8 mouse cellular contexts compared by ENCODE assay signal in genomic region chr10:120716391-120716790, GRCm38 (mm10).
DNase-seq lines count a peak whose midpoint lies in the region; ATAC-seq lines count a peak whose summit lies in the region.
"Had no signal": no experiment of that assay in that cellular context is flagged by ENCODE, and none has a peak within 500 bp of the region (broad histone marks: within the 10 kb centered on the region; RNA-seq: fewer than 3 reads in every experiment).

No protein-coding gene starts in this region.

- ATAC-seq in liver, embryonic 11.5 days (replicated peaks; ENCODE audit: low FRiP score), result no peak
- no peak for ATAC-seq in liver, embryonic 12.5 days
- ATAC-seq in intestine, embryonic 16.5 days, result no peak
- ATAC-seq in stomach, embryonic 16.5 days (ENCODE audit: insufficient read depth, low FRiP score), result no peak

- 0 out of 2 replicates have a peak overlapping the region, but pooled peaks have one; percentile 68 for H3K27ac ChIP-seq in liver, embryonic 11.5 days (ENCODE audit: low read depth, low read length)
- no peak overlapping the region for H3K27ac ChIP-seq in liver, embryonic 12.5 days
- H3K27ac ChIP-seq in intestine, embryonic 16.5 days (ENCODE audit: low read length), result peak overlapping the region; percentile 78
- H3K27ac ChIP-seq in stomach, embryonic 16.5 days (ENCODE audit: low read length), result peak overlapping the region; percentile 83

- 71% methylated on average over 6 of the region's 6 CpGs for WGBS in liver, embryonic 11.5 days
- 56% methylated on average over 6 of the region's 6 CpGs for WGBS in liver, embryonic 12.5 days (ENCODE audit: insufficient replicate concordance)
- WGBS in intestine, embryonic 16.5 days, result 71% methylated on average over 6 of the region's 6 CpGs
- 70% methylated on average over 6 of the region's 6 CpGs for WGBS in stomach, embryonic 16.5 days

- H3K4me1 ChIP-seq in liver, embryonic 11.5 days (replicated peaks; ENCODE audit: control insufficient read depth, insufficient read depth, low read length), result peaks cover 3% of the 10 kb centered on the region; the same call in 1 of the 2 replicates
- H3K4me1 ChIP-seq in liver, embryonic 12.5 days, result no peaks in the 10 kb centered on the region
- peaks cover 29% of the 10 kb centered on the region for H3K4me1 ChIP-seq in intestine, embryonic 16.5 days (ENCODE audit: control insufficient read depth, insufficient read depth, low read length)
- H3K4me1 ChIP-seq in stomach, embryonic 16.5 days (ENCODE audit: control insufficient read depth, insufficient read depth, low read length), result peaks cover 24% of the 10 kb centered on the region

- H3K9ac ChIP-seq in liver, embryonic 11.5 days (ENCODE audit: low read depth, low read length), result no peak overlapping the region
- no peak overlapping the region for H3K9ac ChIP-seq in liver, embryonic 12.5 days
- no peak overlapping the region; the same call in 1 of the 2 replicates for H3K9ac ChIP-seq in intestine, embryonic 16.5 days (ENCODE audit: low read depth, low read length)
- peak overlapping the region; percentile 24; the same call in 1 of the 2 replicates for H3K9ac ChIP-seq in stomach, embryonic 16.5 days (ENCODE audit: low read length)

- no peaks in the 10 kb centered on the region for H3K9me3 ChIP-seq in liver, embryonic 11.5 days (ENCODE audit: control insufficient read depth, low read length)
- no peaks in the 10 kb centered on the region for H3K9me3 ChIP-seq in liver, embryonic 12.5 days (replicated peaks)
- no peaks in the 10 kb centered on the region for H3K9me3 ChIP-seq in intestine, embryonic 16.5 days (ENCODE audit: control insufficient read depth, low read length)
- no peaks in the 10 kb centered on the region for H3K9me3 ChIP-seq in stomach, embryonic 16.5 days (replicated peaks; ENCODE audit: control insufficient read depth, low read length)

- no peaks in the 10 kb centered on the region for H3K36me3 ChIP-seq in liver, embryonic 11.5 days (ENCODE audit: control insufficient read depth, insufficient read depth, low read length)
- no peaks in the 10 kb centered on the region for H3K36me3 ChIP-seq in liver, embryonic 12.5 days
- H3K36me3 ChIP-seq in intestine, embryonic 16.5 days (ENCODE audit: control insufficient read depth, insufficient read depth, low read length), result no peaks in the 10 kb centered on the region
- no peaks in the 10 kb centered on the region for H3K36me3 ChIP-seq in stomach, embryonic 16.5 days (ENCODE audit: control insufficient read depth, insufficient read depth, low read length)

- no peak overlapping the region for H3K4me3 ChIP-seq in liver, embryonic 11.5 days (ENCODE audit: low read depth, low read length)
- no peak overlapping the region for H3K4me3 ChIP-seq in liver, embryonic 12.5 days
- no peak overlapping the region for H3K4me3 ChIP-seq in intestine, embryonic 16.5 days (ENCODE audit: low read length)
- H3K4me3 ChIP-seq in stomach, embryonic 16.5 days (replicated peaks; ENCODE audit: low read length), result no peak overlapping the region

- H3K4me2 ChIP-seq in liver, embryonic 11.5 days, result no peak overlapping the region
- H3K4me2 ChIP-seq in liver, embryonic 12.5 days, result no peak overlapping the region
- H3K4me2 ChIP-seq in intestine, embryonic 16.5 days (ENCODE audit: low read depth, low read length), result no peak overlapping the region
- no peak overlapping the region for H3K4me2 ChIP-seq in stomach, embryonic 16.5 days (ENCODE audit: low read depth, low read length)

- no peak for DNase-seq in liver, embryonic 11.5 days (ENCODE audit: low spot score)
- peak; percentile 61 for DNase-seq in ZHBTc4 (ENCODE audit: low read depth, low spot score)
- DNase-seq in ovary, adult 18-20 months (ENCODE audit: low spot score), result no peak
- no peak for DNase-seq in left cerebral cortex, postnatal 36 days (ENCODE audit: low spot score in 2 of 2)

- intact Hi-C loops in left cerebral cortex, postnatal 36 days (cut with DNase I), result no loop called here

- H3K27me3 ChIP-seq in liver, embryonic 11.5 days (replicated peaks; ENCODE audit: control insufficient read depth, insufficient read depth, low read length), result peaks cover 3% of the 10 kb centered on the region
- H3K27me3 ChIP-seq in liver, embryonic 12.5 days (replicated peaks), result peaks cover 12% of the 10 kb centered on the region; the same call in 1 of the 2 replicates
- H3K27me3 ChIP-seq in intestine, embryonic 16.5 days (replicated peaks; ENCODE audit: control insufficient read depth, insufficient read depth, low read length), result no peaks in the 10 kb centered on the region
- no peaks in the 10 kb centered on the region; the same call in 1 of the 2 replicates for H3K27me3 ChIP-seq in stomach, embryonic 16.5 days (ENCODE audit: control insufficient read depth, insufficient read depth, low read length)
- H3K27me3 ChIP-seq: Patski had no signal
